Mouse (Mus musculus) megakaryocyte, embryonic 14.5 days (primary cell): ENCODE measurements at regions not wholly inside any gene's neighbourhood (a gene's known extent, or its start where the extent isn't known, plus 50 kb on each side); places are given as distances from the start of the nearest gene placed in this dataset.

Experiments used
- FLI1 ChIP-seq: IDR thresholded peaks from 2 replicates; pipeline ENCODE4 v1.6.1; 2012; ENCODE audit warnings: low read length, inconsistent platforms, mixed read lengths
- GATA1 ChIP-seq: IDR thresholded peaks from 3 replicates; pipeline ENCODE4 v1.6.1; 2012; ENCODE audit warnings: mixed read lengths, low read length, inconsistent platforms, borderline replicate concordance

GRCm38 (mm10) chr13:52268279-52268678 is 262.8 kb downstream of the Diras2 start:
- TF ChIP-seq GATA1 (no peak), FLI1 (no peak)
